Mouse (Mus musculus) intestine, embryonic 14.5 days (tissue): ENCODE data around the gene Tmem107. TPM values are rescaled to one million over a fixed set of nuclear protein-coding genes. Genes with fewer than 3 reads are reported as not detected.
A peak's percentile ranks its signal among the peaks of the same experiment; 100 is the strongest.

Source experiments
- ATAC-seq: fragments of 200-750 bp; cut with Nextera tagmentation; replicated peaks from 2 replicates; pipeline ENCODE4 v1.8.0; 2017; ENCODE audit warnings: low read depth, moderate number of reproducible peaks, moderate TSS enrichment, moderate library complexity; ENCODE audit not compliant: low FRiP score, low TSS enrichment
- DNase-seq: peaks from one replicate; pipeline ENCODE4 v3.0.0-alpha.2; 2018; ENCODE audit warnings: low spot score
- H3K27ac ChIP-seq: fragments of 300-500 bp; sonication (generic); 2 replicates; pipeline ENCODE4 v1.5.1; 2014; ENCODE audit warnings: low read depth, mild to moderate bottlenecking, control low read depth
- H3K27me3 ChIP-seq: fragments of 300-500 bp; sonication (generic); replicated peaks from 2 replicates; pipeline ENCODE4 v1.6.1; 2014; ENCODE audit warnings: low read length, control low read depth; ENCODE audit not compliant: control insufficient read depth, insufficient read depth
- H3K36me3 ChIP-seq: fragments of 300-500 bp; sonication (generic); 2 replicates; pipeline ENCODE4 v1.6.1; 2014; ENCODE audit warnings: low read length, control low read depth; ENCODE audit not compliant: control insufficient read depth, insufficient read depth
- H3K4me1 ChIP-seq: fragments of 300-500 bp; sonication (generic); replicated peaks from 2 replicates; pipeline ENCODE4 v1.6.1; 2014; ENCODE audit warnings: low read length, control low read depth, mixed read lengths; ENCODE audit not compliant: control insufficient read depth, insufficient read depth
- H3K4me2 ChIP-seq: fragments of 300-500 bp; sonication (generic); 2 replicates; pipeline ENCODE4 v1.6.1; 2014; ENCODE audit warnings: low read length
- H3K4me3 ChIP-seq: fragments of 300-500 bp; sonication (generic); 2 replicates; pipeline ENCODE4 v1.5.1; 2014; ENCODE audit warnings: low read depth, low read length, control low read depth, mixed read lengths
- H3K9ac ChIP-seq: fragments of 300-500 bp; sonication (generic); 2 replicates; pipeline ENCODE4 v1.6.1; 2014; ENCODE audit warnings: mild to moderate bottlenecking, low read length
- H3K9me3 ChIP-seq: fragments of 300-500 bp; sonication (generic); 2 replicates; pipeline ENCODE4 v1.6.1; 2016; ENCODE audit warnings: low read length, control low read depth; ENCODE audit not compliant: control insufficient read depth
- WGBS: fragments of 180-500 bp; shearing (Covaris S2); extraction: QIAGEN DNeasy Blood & Tissue Kit; methylation state at CpG from one replicate; pipeline ENCODE4 v1.1.7; 2014; 5-methylcytosine and 5-hydroxymethylcytosine counted together
- polyA plus RNA-seq: library from polyadenylated mRNA; unstranded; fragments of >200 nt; fragmentation: Nextera tagmentation; extraction: Ambion mirVana; gene quantifications from 2 replicates; pipeline ENCODE4 v1.2.1, GENCODE M21; 2014

Gene Tmem107
- polyA plus RNA-seq, 1 experiment from 2014 or later = 50.1 TPM

GRCm38 (mm10) chr11:69037231-69038061 lies 33.2 kb upstream of the Tmem107 start:
- H3K4me1 ChIP-seq = peaks cover 17% of the 10 kb centered on the region
- peak overlapping the region; percentile 68 for H3K4me3 ChIP-seq
- H3K9ac ChIP-seq = peak overlapping the region; percentile 68
- peaks cover 36% of the 10 kb centered on the region for H3K36me3 ChIP-seq
- no peaks in the 10 kb centered on the region for H3K9me3 ChIP-seq
- WGBS = 1% methylated on average over 34 of the region's 34 CpGs
- no peaks in the 10 kb centered on the region for H3K27me3 ChIP-seq
- ATAC-seq (peak; percentile 58), DNase-seq (peak; percentile 95)
- peak overlapping the region; percentile 49 for H3K4me2 ChIP-seq
- H3K27ac ChIP-seq = peak overlapping the region; percentile 63

- no peak for ATAC-seq
- Histone ChIP-seq H3K27ac (no peak overlapping the region), H3K4me2 (no peak overlapping the region; the same call in 1 of the 2 replicates)
Observed at GRCm38 (mm10) chr11:69038173-69038572, 32.4 kb upstream of the Tmem107 start.

GRCm38 (mm10) chr11:69045531-69046394 lies 24.8 kb upstream of the Tmem107 start, which contains the start of gene Aurkb:
Gene Aurkb (plus strand): TSS chr11:69045647.
- peaks cover 15% of the 10 kb centered on the region for H3K4me1 ChIP-seq
- H3K4me3 ChIP-seq = peak within 1 kb of the TSS; percentile 94
- H3K27ac ChIP-seq = peak within 1 kb of the TSS; percentile 91
- peaks cover 35% of the 10 kb centered on the region for H3K36me3 ChIP-seq
- ATAC-seq (peak; percentile 59), DNase-seq (peak; percentile 90)
- WGBS = under 1% methylated on average over 54 of the region's 54 CpGs
- no peaks in the 10 kb centered on the region for H3K9me3 ChIP-seq
- H3K4me2 ChIP-seq = peak within 1 kb of the TSS; percentile 88
- H3K9ac ChIP-seq = peak within 1 kb of the TSS; percentile 81
- no peaks in the 10 kb centered on the region for H3K27me3 ChIP-seq

More at GRCm38 (mm10) chr11:69038173-69038572, 32.4 kb upstream of the Tmem107 start:
- DNase-seq = no peak
- Histone ChIP-seq H3K36me3 (peaks cover 29% of the 10 kb centered on the region), H3K9me3 (no peaks in the 10 kb centered on the region), H3K4me3 (no peak overlapping the region), H3K27me3 (no peaks in the 10 kb centered on the region), H3K9ac (no peak overlapping the region), H3K4me1 (peaks cover 17% of the 10 kb centered on the region)
- 76% methylated on average over 5 of the region's 5 CpGs for WGBS

- DNase-seq = no peak
- Histone ChIP-seq H3K4me3 (peak overlapping the region; percentile 94), H3K27ac (peak overlapping the region; percentile 91), H3K9me3 (no peaks in the 10 kb centered on the region), H3K27me3 (no peaks in the 10 kb centered on the region), H3K36me3 (peaks cover 41% of the 10 kb centered on the region), H3K4me1 (peaks cover 15% of the 10 kb centered on the region), H3K4me2 (peak overlapping the region; percentile 88), H3K9ac (peak overlapping the region; percentile 81)
- no peak for ATAC-seq
- 8% methylated on average over 9 of the region's 9 CpGs for WGBS
Observed at GRCm38 (mm10) chr11:69046395-69046774, 24.2 kb upstream of the Tmem107 start.

GRCm38 (mm10) chr11:69047592-69047991 lies 23.0 kb upstream of the Tmem107 start:
- no peak for DNase-seq
- Histone ChIP-seq H3K27ac (no peak overlapping the region), H3K27me3 (no peaks in the 10 kb centered on the region), H3K9ac (no peak overlapping the region), H3K9me3 (no peaks in the 10 kb centered on the region), H3K36me3 (peaks cover 47% of the 10 kb centered on the region), H3K4me2 (peak overlapping the region; percentile 16), H3K4me3 (no peak overlapping the region), H3K4me1 (peaks cover 15% of the 10 kb centered on the region)
- 88% methylated on average over 12 of the region's 12 CpGs for WGBS
- ATAC-seq = no peak

- Histone ChIP-seq H3K4me3 (no peak overlapping the region), H3K27me3 (no peaks in the 10 kb centered on the region), H3K9ac (no peak overlapping the region), H3K36me3 (peaks cover 52% of the 10 kb centered on the region), H3K9me3 (no peaks in the 10 kb centered on the region), H3K4me1 (peaks cover 15% of the 10 kb centered on the region), H3K4me2 (no peak overlapping the region), H3K27ac (no peak overlapping the region)
- no peak for ATAC-seq
- WGBS = 93% methylated on average over 14 of the region's 14 CpGs
- no peak for DNase-seq
Observed at GRCm38 (mm10) chr11:69048151-69048550, 22.5 kb upstream of the Tmem107 start.

- 90% methylated on average over 8 of the region's 8 CpGs for WGBS
Observed at GRCm38 (mm10) chr11:69050748-69051147, 19.9 kb upstream of the Tmem107 start.

GRCm38 (mm10) chr11:69051771-69052170 lies 18.8 kb upstream of the Tmem107 start:
- Histone ChIP-seq H3K9me3 (no peaks in the 10 kb centered on the region), H3K4me1 (peaks cover 10% of the 10 kb centered on the region), H3K9ac (no peak overlapping the region), H3K36me3 (peaks cover 61% of the 10 kb centered on the region), H3K4me2 (no peak overlapping the region), H3K27ac (no peak overlapping the region), H3K4me3 (no peak overlapping the region), H3K27me3 (no peaks in the 10 kb centered on the region)
- ATAC-seq (no peak), DNase-seq (no peak)
- WGBS = 90% methylated on average over 4 of the region's 4 CpGs

More at GRCm38 (mm10) chr11:69050748-69051147, 19.9 kb upstream of the Tmem107 start:
- Histone ChIP-seq H3K36me3 (peaks cover 61% of the 10 kb centered on the region), H3K4me3 (no peak overlapping the region), H3K27ac (no peak overlapping the region), H3K9ac (no peak overlapping the region), H3K9me3 (no peaks in the 10 kb centered on the region), H3K4me2 (no peak overlapping the region), H3K27me3 (no peaks in the 10 kb centered on the region), H3K4me1 (peaks cover 15% of the 10 kb centered on the region)
- no peak for DNase-seq
- no peak for ATAC-seq
